Mouse (Mus musculus) kidney, adult 2 months (tissue): ENCODE measurements at regions not wholly inside any gene's neighbourhood (a gene's known extent, or its start where the extent isn't known, plus 50 kb on each side); places are given as distances from the start of the nearest gene placed in this dataset.

ENCODE experiments used
- CTCF ChIP-seq: fragments of 200-500 bp; conservative IDR thresholded peaks from 2 replicates; pipeline ENCODE4 v1.5.1; 2011; ENCODE audit warnings: low read depth, mild to moderate bottlenecking, control low read depth, low read length, moderate library complexity, mixed read lengths; ENCODE audit not compliant: insufficient read depth, insufficient read length
- POLR2A ChIP-seq: fragments of 200-500 bp; IDR thresholded peaks from one replicate; pipeline ENCODE4 v1.6.1; 2011; ENCODE audit warnings: low read depth, low read length, control low read depth

DNA sequence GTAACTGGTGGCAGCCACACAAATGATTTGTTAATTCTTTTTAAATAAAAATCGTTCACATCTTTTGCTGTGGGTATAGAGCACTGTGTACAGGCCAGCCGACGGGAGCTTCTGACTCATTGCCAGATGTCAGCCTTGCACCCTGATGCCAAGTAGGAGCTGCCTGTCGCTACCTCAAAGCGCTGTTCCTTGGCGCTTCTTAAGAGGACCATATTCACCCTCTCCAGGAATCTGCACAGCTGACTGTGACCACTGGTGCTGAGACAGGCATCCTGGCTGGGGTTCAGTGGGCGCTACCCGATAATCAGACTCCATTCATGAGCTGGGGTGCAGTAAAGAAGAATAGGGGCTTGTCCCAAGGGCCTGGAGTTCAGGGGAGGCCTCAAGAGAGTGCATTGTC is 51.0 kb upstream of the A530016L24Rik start:
- no peak for TF ChIP-seq CTCF
- no peak for TF ChIP-seq POLR2A
